In genomic region chr10:91171455-91172328, GRCm38 (mm10) we compare ENCODE assay signal across 8 mouse cellular contexts. TPM values are rescaled to one million over a fixed set of nuclear protein-coding genes. Genes with fewer than 3 reads are reported as not detected.
A peak's percentile ranks its signal among the peaks of the same experiment; 100 is the strongest.
DNase-seq lines count a peak whose midpoint lies in the region; ATAC-seq and TF ChIP-seq lines count a peak whose summit lies in the region.

No protein-coding gene starts in this region.

- TF ChIP-seq CTCF in bone marrow macrophage, adult 2 months (IDR thresholded peaks at IDR 0.05; ENCODE audit: low read depth, low read length): no peak
- no peak; the same call in none of the 2 replicates for TF ChIP-seq CTCF in midbrain, postnatal 0 days (IDR thresholded peaks at IDR 0.05)

- peak; percentile 95 to 97 for DNase-seq in B cell, adult 2 months
- peak; percentile 95 to 96 for DNase-seq in heart, adult 9 months (ENCODE audit: low spot score in 2 of 2)
- DNase-seq in midbrain, postnatal 0 days (ENCODE audit: low spot score): peak; percentile 95
- peak; percentile 93 for DNase-seq in spleen, postnatal 10 days (ENCODE audit: low spot score in 2 of 2)

- ATAC-seq in embryonic facial prominence, embryonic 15.5 days (ENCODE audit: insufficient number of reproducible peaks, low FRiP score, low TSS enrichment, low read depth): peak; percentile 98
- peak; percentile 98 for ATAC-seq in kidney, embryonic 14.5 days (ENCODE audit: low FRiP score, low TSS enrichment)
- ATAC-seq in limb, embryonic 15.5 days (ENCODE audit: insufficient number of reproducible peaks, low FRiP score, low TSS enrichment, low read depth): peak; percentile 95
- peak; percentile 98 for ATAC-seq in midbrain, postnatal 0 days (ENCODE audit: low FRiP score)

- no peak for TF ChIP-seq POLR2A in bone marrow macrophage, adult 2 months (IDR thresholded peaks at IDR 0.05; ENCODE audit: borderline replicate concordance, low read depth, low read length)

- under 1% methylated on average over 68 of the region's 68 CpGs for WGBS in embryonic facial prominence, embryonic 15.5 days
- under 1% methylated on average over 68 of the region's 68 CpGs for WGBS in kidney, embryonic 14.5 days
- under 1% methylated on average over 51 of the region's 68 CpGs for WGBS in limb, embryonic 15.5 days
- under 1% methylated on average over 52 of the region's 68 CpGs for WGBS in midbrain, postnatal 0 days

- H3K27me3 ChIP-seq in embryonic facial prominence, embryonic 15.5 days: no peaks in the 10 kb centered on the region
- no peaks in the 10 kb centered on the region for H3K27me3 ChIP-seq in kidney, embryonic 14.5 days (ENCODE audit: control insufficient read depth, insufficient read depth, low read length)
- H3K27me3 ChIP-seq in limb, embryonic 15.5 days: no peaks in the 10 kb centered on the region
- no peaks in the 10 kb centered on the region for H3K27me3 ChIP-seq in midbrain, postnatal 0 days (ENCODE audit: insufficient read depth, low read length)

- peaks cover 14% of the 10 kb centered on the region for H3K4me1 ChIP-seq in bone marrow macrophage, adult 2 months (ENCODE audit: control insufficient read depth, insufficient read depth, low read length)
- H3K4me1 ChIP-seq in embryonic facial prominence, embryonic 15.5 days: peaks cover 27% of the 10 kb centered on the region
- peaks cover 22% of the 10 kb centered on the region for H3K4me1 ChIP-seq in kidney, embryonic 14.5 days (ENCODE audit: control insufficient read depth, insufficient read depth, low read length)
- peaks cover 25% of the 10 kb centered on the region for H3K4me1 ChIP-seq in limb, embryonic 15.5 days
- peaks cover 6% of the 10 kb centered on the region for H3K4me1 ChIP-seq in midbrain, postnatal 0 days (ENCODE audit: insufficient read depth, low read length)

- peak overlapping the region; percentile 84 for H3K27ac ChIP-seq in bone marrow macrophage, adult 2 months (ENCODE audit: insufficient read depth, low read depth, low read length)
- H3K27ac ChIP-seq in embryonic facial prominence, embryonic 15.5 days (replicated peaks): peak overlapping the region; percentile 99
- H3K27ac ChIP-seq in kidney, embryonic 14.5 days (ENCODE audit: low read depth, low read length): peak overlapping the region; percentile 100
- H3K27ac ChIP-seq in limb, embryonic 15.5 days: peak overlapping the region; percentile 99
- peak overlapping the region; percentile 97 for H3K27ac ChIP-seq in midbrain, postnatal 0 days (ENCODE audit: low read depth, low read length)

- no peaks in the 10 kb centered on the region for H3K9me3 ChIP-seq in embryonic facial prominence, embryonic 15.5 days (replicated peaks)
- H3K9me3 ChIP-seq in kidney, embryonic 14.5 days (ENCODE audit: control insufficient read depth, low read length): no peaks in the 10 kb centered on the region
- H3K9me3 ChIP-seq in limb, embryonic 15.5 days: no peaks in the 10 kb centered on the region
- no peaks in the 10 kb centered on the region for H3K9me3 ChIP-seq in midbrain, postnatal 0 days (ENCODE audit: low read length)

- H3K4me2 ChIP-seq in embryonic facial prominence, embryonic 15.5 days (replicated peaks): peak overlapping the region; percentile 53
- H3K4me2 ChIP-seq in kidney, embryonic 14.5 days (replicated peaks; ENCODE audit: low read depth, low read length): peak overlapping the region; percentile 72
- peak overlapping the region; percentile 56 for H3K4me2 ChIP-seq in limb, embryonic 15.5 days
- peak overlapping the region; percentile 69 for H3K4me2 ChIP-seq in midbrain, postnatal 0 days (ENCODE audit: low read depth, low read length, poor library complexity, severe bottlenecking)

- H3K36me3 ChIP-seq in embryonic facial prominence, embryonic 15.5 days: no peaks in the 10 kb centered on the region
- 0 out of 2 replicates have a peak, but pooled peaks cover 4% of the 10 kb centered on the region for H3K36me3 ChIP-seq in kidney, embryonic 14.5 days (ENCODE audit: control insufficient read depth, insufficient read depth, low read length)
- no peaks in the 10 kb centered on the region for H3K36me3 ChIP-seq in limb, embryonic 15.5 days
- no peaks in the 10 kb centered on the region for H3K36me3 ChIP-seq in midbrain, postnatal 0 days (ENCODE audit: insufficient read depth, low read length)

- H3K4me3 ChIP-seq in bone marrow macrophage, adult 2 months (ENCODE audit: insufficient read depth, low read length): peak overlapping the region; percentile 78
- peak overlapping the region; percentile 72 for H3K4me3 ChIP-seq in embryonic facial prominence, embryonic 15.5 days (replicated peaks)
- H3K4me3 ChIP-seq in kidney, embryonic 14.5 days (ENCODE audit: low read length): peak overlapping the region; percentile 94
- H3K4me3 ChIP-seq in limb, embryonic 15.5 days: peak overlapping the region; percentile 92
- peak overlapping the region; percentile 94 for H3K4me3 ChIP-seq in midbrain, postnatal 0 days (ENCODE audit: low read depth, low read length)

- peak overlapping the region; percentile 99 for H3K9ac ChIP-seq in embryonic facial prominence, embryonic 15.5 days
- peak overlapping the region; percentile 100 for H3K9ac ChIP-seq in kidney, embryonic 14.5 days (ENCODE audit: low read depth, low read length)
- H3K9ac ChIP-seq in limb, embryonic 15.5 days: peak overlapping the region; percentile 100
- H3K9ac ChIP-seq in midbrain, postnatal 0 days (replicated peaks; ENCODE audit: low read length, poor library complexity, severe bottlenecking): peak overlapping the region; percentile 97

RNA-seq across cellular contexts. Expression of gene Tmpo, which starts 9.4 kb away (rescaled TPM):
- polyA plus RNA-seq in bone marrow macrophage, adult 2 months (2012; ENCODE audit: insufficient read depth, insufficient read length, missing spikeins): 150 and 155 TPM in 2 replicates
- 198 and 203 TPM in 2 replicates for polyA plus RNA-seq in embryonic facial prominence, embryonic 15.5 days (2015; fragmentation: Nextera tagmentation; extraction: Ambion mirVana)
- polyA plus RNA-seq in kidney, embryonic 14.5 days (2014; fragmentation: Nextera tagmentation; extraction: Ambion mirVana): 293 and 328 TPM in 2 replicates
- polyA plus RNA-seq in limb, embryonic 15.5 days (2015; fragmentation: Nextera tagmentation; extraction: Ambion mirVana): 162 and 201 TPM in 2 replicates
- 102 and 116 TPM in 2 replicates for total RNA-seq in midbrain, postnatal 0 days (2014; rRNA removed)
- polyA plus RNA-seq in midbrain, postnatal 0 days (2015; fragmentation: Nextera tagmentation; extraction: Ambion mirVana): 44.6 and 54.8 TPM in 2 replicates

RNA-seq across cellular contexts. Expression of gene Slc25a3, which starts 47.8 kb away (rescaled TPM):
- polyA plus RNA-seq in bone marrow macrophage, adult 2 months (2012; ENCODE audit: insufficient read depth, insufficient read length, missing spikeins): 517 and 528 TPM in 2 replicates
- 417 and 423 TPM in 2 replicates for polyA plus RNA-seq in embryonic facial prominence, embryonic 15.5 days (2015; fragmentation: Nextera tagmentation; extraction: Ambion mirVana)
- 544 and 625 TPM in 2 replicates for polyA plus RNA-seq in kidney, embryonic 14.5 days (2014; fragmentation: Nextera tagmentation; extraction: Ambion mirVana)
- 396 and 431 TPM in 2 replicates for polyA plus RNA-seq in limb, embryonic 15.5 days (2015; fragmentation: Nextera tagmentation; extraction: Ambion mirVana)
- 427 and 430 TPM in 2 replicates for total RNA-seq in midbrain, postnatal 0 days (2014; rRNA removed)
- 640 and 652 TPM in 2 replicates for polyA plus RNA-seq in midbrain, postnatal 0 days (2015; fragmentation: Nextera tagmentation; extraction: Ambion mirVana)

Comparison
In these comparisons a context has a peak if more than half of its experiments do, and no peak if none do; other contexts are left out.
1. Peak in every context shown above with its lines: DNase-seq, ATAC-seq, H3K4me3 ChIP-seq and H3K27ac ChIP-seq.